25 mouse cellular contexts compared by ENCODE assay signal in the genomic region with DNA sequence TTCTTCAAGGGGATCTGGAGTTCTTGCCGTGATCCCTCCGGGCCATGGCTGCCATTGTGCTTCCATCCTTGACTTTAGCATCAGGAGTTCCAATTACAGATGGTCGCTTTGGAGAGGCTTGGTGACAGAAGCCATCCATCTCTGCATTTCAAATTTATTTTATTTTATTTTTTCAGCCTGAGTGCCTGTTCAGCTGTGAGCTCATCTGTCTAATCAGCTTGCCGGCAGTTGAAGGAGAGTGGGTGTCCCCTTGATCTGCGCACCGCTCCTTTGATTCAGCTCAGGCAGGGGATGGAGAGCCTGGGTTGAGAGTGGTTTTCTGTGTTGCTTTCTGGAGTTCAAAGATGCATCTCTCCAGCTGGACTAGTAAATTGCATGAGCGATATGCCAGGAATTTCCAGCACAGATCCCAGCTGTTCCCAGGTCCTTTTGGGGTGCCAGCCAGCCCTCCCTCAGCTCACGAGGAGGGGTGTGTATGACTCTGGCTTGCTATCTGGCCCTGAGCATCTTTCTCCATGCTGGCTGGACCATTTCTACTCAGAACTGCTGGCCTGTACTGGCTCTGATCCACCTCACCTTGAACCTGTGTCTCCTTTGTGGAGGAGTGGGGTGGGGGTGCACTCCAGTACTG. TPM values are rescaled to one million over a fixed set of nuclear protein-coding genes. Genes with fewer than 3 reads are reported as not detected.
DNase-seq lines count a peak whose midpoint lies in the region; ATAC-seq lines count a peak whose summit lies in the region.
"Had no signal": no experiment of that assay in that cellular context is flagged by ENCODE, and none has a peak within 500 bp of the region (broad histone marks: within the 10 kb centered on the region; RNA-seq: fewer than 3 reads in every experiment).

No protein-coding gene starts in this region.

- ATAC-seq in midbrain, embryonic 11.5 days (ENCODE audit: low FRiP score): no peak
- no peak for ATAC-seq in midbrain, embryonic 13.5 days
- ATAC-seq: forebrain, embryonic 15.5 days; intestine, postnatal 0 days had no signal

- H3K9ac ChIP-seq in midbrain, embryonic 11.5 days (ENCODE audit: low read length): no peak overlapping the region
- no peak overlapping the region for H3K9ac ChIP-seq in midbrain, embryonic 13.5 days (replicated peaks)
- H3K9ac ChIP-seq: forebrain, embryonic 15.5 days; heart, embryonic 13.5 days; limb, embryonic 13.5 days; liver, embryonic 15.5 days; neural tube, embryonic 15.5 days had no signal

- H3K9me3 ChIP-seq in midbrain, embryonic 11.5 days (ENCODE audit: control insufficient read depth, low read length): no peaks in the 10 kb centered on the region
- no peaks in the 10 kb centered on the region for H3K9me3 ChIP-seq in midbrain, embryonic 10.5 days (replicated peaks)
- H3K9me3 ChIP-seq in midbrain, embryonic 13.5 days: 0 out of 2 replicates have a peak, but pooled peaks cover 3% of the 10 kb centered on the region
- H3K9me3 ChIP-seq: forebrain, embryonic 15.5 days; heart, embryonic 13.5 days; limb, embryonic 13.5 days; liver, embryonic 15.5 days; neural tube, embryonic 15.5 days had no signal

- no peaks in the 10 kb centered on the region for H3K27me3 ChIP-seq in midbrain, embryonic 11.5 days (ENCODE audit: control insufficient read depth, insufficient read depth, low read length)
- H3K27me3 ChIP-seq in midbrain, embryonic 10.5 days (ENCODE audit: low read depth, poor library complexity, severe bottlenecking): no peaks in the 10 kb centered on the region
- no peaks in the 10 kb centered on the region for H3K27me3 ChIP-seq in midbrain, embryonic 13.5 days
- H3K27me3 ChIP-seq: forebrain, embryonic 15.5 days; heart, embryonic 13.5 days; limb, embryonic 13.5 days; neural tube, embryonic 15.5 days had no signal

- H3K36me3 ChIP-seq in midbrain, embryonic 11.5 days (ENCODE audit: control insufficient read depth, insufficient read depth, low read length): no peaks in the 10 kb centered on the region
- no peaks in the 10 kb centered on the region for H3K36me3 ChIP-seq in midbrain, embryonic 10.5 days
- no peaks in the 10 kb centered on the region for H3K36me3 ChIP-seq in midbrain, embryonic 13.5 days
- H3K36me3 ChIP-seq: forebrain, embryonic 15.5 days; heart, embryonic 13.5 days; limb, embryonic 13.5 days; liver, embryonic 15.5 days; neural tube, embryonic 15.5 days had no signal

- 90% methylated on average over 8 of the region's 8 CpGs for WGBS in midbrain, embryonic 11.5 days
- WGBS in midbrain, embryonic 10.5 days: 89% methylated on average over 8 of the region's 8 CpGs
- WGBS in midbrain, embryonic 13.5 days: 78% methylated on average over 8 of the region's 8 CpGs

- no peaks in the 10 kb centered on the region for H3K4me1 ChIP-seq in midbrain, embryonic 11.5 days (ENCODE audit: control insufficient read depth, insufficient read depth, low read length)
- H3K4me1 ChIP-seq in midbrain, embryonic 10.5 days: no peaks in the 10 kb centered on the region
- H3K4me1 ChIP-seq in midbrain, embryonic 13.5 days (replicated peaks): 0 out of 2 replicates have a peak, but pooled peaks cover 9% of the 10 kb centered on the region
- H3K4me1 ChIP-seq: heart, embryonic 13.5 days; limb, embryonic 13.5 days; liver, embryonic 15.5 days; megakaryocyte, embryonic 14.5 days had no signal

- H3K4me2 ChIP-seq in midbrain, embryonic 11.5 days: no peak overlapping the region
- no peak overlapping the region for H3K4me2 ChIP-seq in midbrain, embryonic 13.5 days (replicated peaks)
- H3K4me2 ChIP-seq: forebrain, embryonic 15.5 days; heart, embryonic 13.5 days; limb, embryonic 13.5 days; liver, embryonic 15.5 days; neural tube, embryonic 15.5 days had no signal

- no peak overlapping the region for H3K27ac ChIP-seq in midbrain, embryonic 11.5 days (ENCODE audit: low read depth, low read length)
- no peak overlapping the region for H3K27ac ChIP-seq in midbrain, embryonic 10.5 days (replicated peaks)
- peak overlapping the region; percentile 41 for H3K27ac ChIP-seq in midbrain, embryonic 13.5 days
- H3K27ac ChIP-seq: forebrain, embryonic 15.5 days; gastrocnemius, adult 2 months; heart, embryonic 13.5 days; left cerebral cortex, adult 2 months; limb, embryonic 13.5 days; liver, embryonic 15.5 days; neural tube, embryonic 15.5 days had no signal

- peak; percentile 45 to 55 for DNase-seq in cerebellum, postnatal 14 days
- no peak for DNase-seq in cerebellum, adult 11 months
- peak; percentile 66 for DNase-seq in midbrain, embryonic 11.5 days (ENCODE audit: low spot score, missing footprints)
- DNase-seq in midbrain, embryonic 10.5 days (ENCODE audit: low spot score): no peak
- DNase-seq in right cerebral cortex, postnatal 14 days: no peak
- DNase-seq in adrenal gland, postnatal 14 days: no peak
- DNase-seq: adrenal gland, postnatal 10 days; gastrocnemius, adult 2 months; heart, postnatal 4 days; kidney, postnatal 14 days; lung, postnatal 10 days; right cerebral cortex, postnatal 4 days; thymus, postnatal 4 days had no signal

- no peak overlapping the region for H3K4me3 ChIP-seq in midbrain, embryonic 11.5 days (ENCODE audit: low read depth, low read length)
- H3K4me3 ChIP-seq in midbrain, embryonic 10.5 days: no peak overlapping the region
- no peak overlapping the region for H3K4me3 ChIP-seq in midbrain, embryonic 13.5 days (replicated peaks)
- H3K4me3 ChIP-seq: erythroblast, embryonic 14.5 days; forebrain, embryonic 15.5 days; gastrocnemius, adult 2 months; heart, embryonic 13.5 days; left cerebral cortex, adult 2 months; limb, embryonic 13.5 days; liver, embryonic 15.5 days; megakaryocyte, embryonic 14.5 days; myocyte; neural tube, embryonic 15.5 days had no signal

RNA-seq across cellular contexts. Expression of a gene that starts 36.7 kb away (rescaled TPM):
- 2.6 and 3.1 TPM in 2 replicates for polyA plus RNA-seq in midbrain, embryonic 11.5 days (2014; fragmentation: Nextera tagmentation; extraction: Ambion mirVana)
- polyA plus RNA-seq in midbrain, embryonic 10.5 days (2016; fragmentation: Nextera tagmentation; extraction: Ambion mirVana): 1.3 and 2.6 TPM in 2 replicates
- 9.4 and 10.2 TPM in 2 replicates for polyA plus RNA-seq in midbrain, embryonic 13.5 days (2015; fragmentation: Nextera tagmentation; extraction: Ambion mirVana)
- 1.0 and 2.0 TPM in 2 replicates for total RNA-seq in adrenal gland, postnatal 14 days (2021)
- total RNA-seq: granulocyte monocyte progenitor cell, adult 5-6 weeks had no signal
- polyA plus RNA-seq: erythroblast, embryonic 14.5 days had no signal

Comparison
In these comparisons a context has a peak if more than half of its experiments do, and no peak if none do; other contexts are left out.
1. DNase-seq: peak in cerebellum, postnatal 14 days (2 of 2) and midbrain, embryonic 11.5 days (single experiment); none in cerebellum, adult 11 months (single experiment), midbrain, embryonic 10.5 days (single experiment), right cerebral cortex, postnatal 14 days (single experiment) and adrenal gland, postnatal 14 days (single experiment).